Mouse (Mus musculus): ENCODE data around the gene Phf3.

DNA sequence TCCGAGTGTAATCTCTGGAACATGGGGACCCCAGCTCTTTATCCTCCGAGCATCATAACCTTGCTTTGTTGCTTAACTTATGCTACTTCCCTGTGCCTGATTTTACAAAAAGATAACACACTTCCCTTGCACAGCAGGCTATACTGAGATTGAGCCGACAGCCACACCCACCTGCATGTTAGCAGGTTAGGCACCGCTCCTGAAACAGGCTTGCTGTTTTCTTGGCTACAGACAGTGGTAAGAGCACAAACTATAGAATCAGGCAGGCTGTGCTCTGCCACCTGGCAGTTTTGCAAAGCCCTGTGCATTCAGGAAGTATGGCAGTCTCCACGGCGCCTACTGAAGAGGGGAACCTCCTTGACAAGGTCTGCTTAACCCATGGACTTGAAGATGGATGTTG is 100.1 kb downstream of the Phf3 start:
- TF ChIP-seq POLR2A (IDR thresholded peaks at IDR 0.05; ENCODE audit: low read depth, low read length) (no peak), CTCF (IDR thresholded peaks at IDR 0.05; ENCODE audit: borderline replicate concordance, insufficient read depth, low read length) (no peak)
